Mouse (Mus musculus) MEL (cell line): ENCODE measurements around the gene Rnf212b. TPM values are rescaled to one million over a fixed set of nuclear protein-coding genes. Genes with fewer than 3 reads are reported as not detected.

Experiments
- DNase-seq: peaks from one replicate; pipeline ENCODE4 v3.0.0; 2011; ENCODE audit warnings: low read depth, low spot score
- H3K27ac ChIP-seq: 2 replicates; pipeline ENCODE4 v1.5.1; 2012; ENCODE audit warnings: low read depth, mild to moderate bottlenecking, control low read depth, low read length, moderate library complexity; ENCODE audit not compliant: control insufficient read depth
- H3K27me3 ChIP-seq, 2 experiments: fragments of 150-350 bp in 1 of 2; sonication (generic) in 1 of 2; 2 replicates each; pipeline ENCODE4 v1.6.1; 2012; ENCODE audit warnings: low read length in 2 of 2, mild to moderate bottlenecking in 2 of 2, improper control_type of control experiment in 1 of 2, moderate library complexity in 1 of 2; ENCODE audit not compliant: insufficient read depth in 2 of 2, control insufficient read depth in 1 of 2
- H3K36me3 ChIP-seq, 2 experiments: 2 replicates each; pipeline ENCODE4 v1.6.1; 2012 to 2014; ENCODE audit warnings: low read length in 2 of 2, improper control_type of control experiment in 1 of 2, inconsistent platforms in 1 of 2, mild to moderate bottlenecking in 1 of 2; ENCODE audit not compliant: insufficient read depth in 2 of 2, control insufficient read depth in 1 of 2
- H3K4me1 ChIP-seq, 2 experiments: fragments of 150-350 bp in 1 of 2; sonication (generic) in 1 of 2; 2 replicates each; pipeline ENCODE4 v1.6.1; 2012; ENCODE audit warnings: low read length in 2 of 2, improper control_type of control experiment in 1 of 2, mild to moderate bottlenecking in 1 of 2; ENCODE audit not compliant: insufficient read depth in 2 of 2, control insufficient read depth in 1 of 2
- H3K4me3 ChIP-seq, 2 experiments: fragments of 150-350 bp in 1 of 2; sonication (generic) in 1 of 2; 2 replicates each; pipeline ENCODE4 v1.5.1; 2012; ENCODE audit warnings: low read depth in 2 of 2, low read length in 2 of 2, mild to moderate bottlenecking in 2 of 2, moderate library complexity in 2 of 2, control low read depth in 1 of 2, improper control_type of control experiment in 1 of 2; ENCODE audit not compliant: control insufficient read depth in 1 of 2, insufficient read depth in 1 of 2
- H3K79me2 ChIP-seq: 2 replicates; pipeline ENCODE4 v1.6.1; 2012; ENCODE audit warnings: mild to moderate bottlenecking, low read length, moderate library complexity; ENCODE audit not compliant: control insufficient read depth, poor library complexity, insufficient read depth
- H3K9ac ChIP-seq: 2 replicates; pipeline ENCODE4 v1.6.1; 2012; ENCODE audit warnings: low read depth, mild to moderate bottlenecking, control low read depth, low read length, moderate library complexity; ENCODE audit not compliant: control insufficient read depth, poor library complexity, severe bottlenecking
- H3K9me3 ChIP-seq: fragments of 150-350 bp; sonication (generic); replicated peaks from 2 replicates; pipeline ENCODE4 v1.6.1; 2012; ENCODE audit warnings: mild to moderate bottlenecking, low read length, improper control_type of control experiment, moderate library complexity; ENCODE audit not compliant: insufficient read depth
- BHLHE40 ChIP-seq: IDR thresholded peaks from 2 replicates; pipeline ENCODE4 v1.6.1; 2012; ENCODE audit warnings: low read depth, mild to moderate bottlenecking, inconsistent platforms, low read length, improper control_type of control experiment, borderline replicate concordance
- CHD2 ChIP-seq: IDR thresholded peaks from 2 replicates; pipeline ENCODE4 v1.6.1; 2011; ENCODE audit warnings: low read length, improper control_type of control experiment
- CTCF ChIP-seq, 3 experiments: IDR thresholded peaks in 2 of 3; conservative IDR thresholded peaks in 1 of 3; 2 replicates each; pipeline ENCODE4 v1.5.1; 2011 to 2012; ENCODE audit warnings: low read length in 3 of 3, low read depth in 2 of 3, mild to moderate bottlenecking in 2 of 3, improper control_type of control experiment in 1 of 3, inconsistent platforms in 1 of 3, mixed read lengths in 1 of 3, moderate library complexity in 1 of 3; ENCODE audit not compliant: control insufficient read depth in 1 of 3, insufficient read depth in 1 of 3, poor library complexity in 1 of 3, severe bottlenecking in 1 of 3
- E2F4 ChIP-seq: IDR thresholded peaks from 2 replicates; pipeline ENCODE4 v1.6.1; 2011; ENCODE audit warnings: low read depth, low read length, improper control_type of control experiment, borderline replicate concordance
- EP300 ChIP-seq, 2 experiments: IDR thresholded peaks; 2 replicates each; pipeline ENCODE4 v1.6.1; 2011; ENCODE audit warnings: improper control_type of control experiment in 2 of 2, low read length in 2 of 2, low read depth in 1 of 2, mild to moderate bottlenecking in 1 of 2
- ETS1 ChIP-seq: IDR thresholded peaks from 2 replicates; pipeline ENCODE4 v1.6.1; 2012; ENCODE audit warnings: low read depth, mild to moderate bottlenecking, inconsistent platforms, low read length, improper control_type of control experiment, moderate library complexity
- GATA1 ChIP-seq: IDR thresholded peaks from 2 replicates; pipeline ENCODE4 v1.6.1; 2011; ENCODE audit warnings: low read depth, low read length, improper control_type of control experiment
- JUND ChIP-seq: IDR thresholded peaks from 2 replicates; pipeline ENCODE4 v1.6.1; 2011; ENCODE audit warnings: low read depth, mild to moderate bottlenecking, improper control_type of control experiment, low read length
- MAX ChIP-seq: IDR thresholded peaks from 2 replicates; pipeline ENCODE4 v1.6.1; 2011; ENCODE audit warnings: low read length, improper control_type of control experiment
- MAZ ChIP-seq: IDR thresholded peaks from 2 replicates; pipeline ENCODE4 v1.6.1; 2012; ENCODE audit warnings: low read depth, mild to moderate bottlenecking, inconsistent platforms, low read length, improper control_type of control experiment
- MEF2A ChIP-seq: IDR thresholded peaks from 2 replicates; pipeline ENCODE4 v1.6.1; 2014; ENCODE audit warnings: low read depth, mild to moderate bottlenecking, inconsistent platforms, low read length, improper control_type of control experiment; ENCODE audit not compliant: poor library complexity, insufficient replicate concordance, severe bottlenecking; ENCODE audit errors: extremely low read depth
- NELFE ChIP-seq: IDR thresholded peaks from 2 replicates; pipeline ENCODE4 v1.6.1; 2011; ENCODE audit warnings: low read depth, low read length, improper control_type of control experiment
- NRF1 ChIP-seq: IDR thresholded peaks from 2 replicates; pipeline ENCODE4 v1.6.1; 2014; ENCODE audit warnings: low read depth, mild to moderate bottlenecking, inconsistent platforms, low read length, improper control_type of control experiment, moderate library complexity; ENCODE audit not compliant: poor library complexity, insufficient read depth, severe bottlenecking
- POLR2AphosphoS5 ChIP-seq: IDR thresholded peaks from 2 replicates; pipeline ENCODE4 v1.6.1; 2012; ENCODE audit warnings: low read depth, borderline replicate concordance, mild to moderate bottlenecking, inconsistent platforms, low read length, moderate library complexity, mixed read lengths
- SIN3A ChIP-seq: IDR thresholded peaks from 2 replicates; pipeline ENCODE4 v1.6.1; 2012; ENCODE audit warnings: low read length, improper control_type of control experiment, inconsistent platforms
- SMC3 ChIP-seq: IDR thresholded peaks from 2 replicates; pipeline ENCODE4 v1.6.1; 2011; ENCODE audit warnings: low read depth, low read length, improper control_type of control experiment
- TCF12 ChIP-seq: IDR thresholded peaks from 2 replicates; pipeline ENCODE4 v1.6.1; 2014; ENCODE audit warnings: low read depth, mild to moderate bottlenecking, inconsistent platforms, low read length, improper control_type of control experiment, moderate library complexity
- USF1 ChIP-seq: IDR thresholded peaks from 2 replicates; pipeline ENCODE4 v1.6.1; 2014; ENCODE audit warnings: low read depth, mild to moderate bottlenecking, inconsistent platforms, low read length, improper control_type of control experiment, moderate library complexity
- ZC3H11A ChIP-seq: IDR thresholded peaks from 2 replicates; pipeline ENCODE4 v1.6.1; 2012; ENCODE audit warnings: low read depth, mild to moderate bottlenecking, inconsistent platforms, low read length, improper control_type of control experiment
- ZKSCAN1 ChIP-seq: IDR thresholded peaks from 2 replicates; pipeline ENCODE4 v1.6.1; 2012; ENCODE audit warnings: low read depth, mild to moderate bottlenecking, inconsistent platforms, low read length, improper control_type of control experiment, moderate library complexity
- ZMIZ1 ChIP-seq: IDR thresholded peaks from 2 replicates; pipeline ENCODE4 v1.6.1; 2012; ENCODE audit warnings: low read depth, mild to moderate bottlenecking, inconsistent platforms, low read length, improper control_type of control experiment, moderate library complexity
- ZNF384 ChIP-seq: IDR thresholded peaks from 2 replicates; pipeline ENCODE4 v1.6.1; 2012; ENCODE audit warnings: low read depth, mild to moderate bottlenecking, inconsistent platforms, low read length, improper control_type of control experiment
- polyA plus RNA-seq, 2 experiments: library from polyadenylated mRNA; stranded (reverse) in 1 of 2; unstranded in 1 of 2; fragments of >175 nt in 1 of 2; fragments of >200 nt in 1 of 2; gene quantifications; 2 replicates each; pipeline versions ENCODE4 v1.2.1 to v1.2.4; 2012; ENCODE audit warnings: low replicate concordance in 2 of 2, low read depth in 1 of 2; ENCODE audit not compliant: insufficient read length in 2 of 2, insufficient read depth in 1 of 2, missing spikeins in 1 of 2
- total RNA-seq: library from RNA; depleted of rRNA; stranded (reverse); fragments of 300-350 nt; gene quantifications from 2 replicates; pipeline ENCODE4 v1.2.3, GENCODE M21; 2012

Gene Rnf212b
- total and polyA plus RNA-seq, 3 experiments, result not detected

- no peak for TF ChIP-seq MAZ
- no peak for TF ChIP-seq SIN3A
- no peak for TF ChIP-seq NRF1
- no peak for TF ChIP-seq CTCF (IDR thresholded peaks at IDR 0.05 in 2 of 3, conservative IDR thresholded peaks at IDR 0.05 in 1 of 3; ENCODE audit: control insufficient read depth in 1 of 3, insufficient read depth in 1 of 3, low read depth in 2 of 3, low read length in 3 of 3, poor library complexity in 1 of 3, severe bottlenecking in 1 of 3)
- no peak for TF ChIP-seq JUND
Measured at GRCm38 (mm10) chr14:54776768-54777167, 37.2 kb upstream of the Rnf212b start (continued).

GRCm38 (mm10) chr14:54777893-54778292 lies 36.0 kb upstream of the Rnf212b start:
- no peak for DNase-seq
- Histone ChIP-seq H3K4me1 (peaks cover 0 to 9% of the 10 kb centered on the region in 2 experiments; a peak in 1 of 4 replicates), H3K9ac (no peak overlapping the region), H3K36me3 (peaks cover 0 to 8% of the 10 kb centered on the region in 2 experiments; a peak in 2 of 4 replicates), H3K79me2 (no peaks in the 10 kb centered on the region), H3K9me3 (no peaks in the 10 kb centered on the region), H3K27ac (no peak overlapping the region), H3K4me3 (no peak overlapping the region), H3K27me3 (peaks cover 7 to 11% of the 10 kb centered on the region in 2 experiments)
- TF ChIP-seq GATA1, result peak; percentile 73; the same call in 1 of the 2 replicates
- TF ChIP-seq ZC3H11A, result no peak
- peak in 1 of 2 experiments; percentile 47; a peak in 1 of 4 replicates for TF ChIP-seq EP300 (IDR thresholded peaks at IDR 0.05; ENCODE audit: low read depth in 1 of 2, low read length in 2 of 2)
- TF ChIP-seq BHLHE40, result no peak
- no peak for TF ChIP-seq POLR2AphosphoS5
- TF ChIP-seq TCF12, result peak; percentile 53; the same call in 1 of the 2 replicates
- peak; percentile 57 for TF ChIP-seq ETS1

- Histone ChIP-seq H3K27me3 (peaks cover 6 to 11% of the 10 kb centered on the region in 2 experiments), H3K9me3 (no peaks in the 10 kb centered on the region), H3K4me1 (peaks cover 0 to 9% of the 10 kb centered on the region in 2 experiments; a peak in 1 of 4 replicates), H3K9ac (no peak overlapping the region), H3K36me3 (peaks cover 0 to 8% of the 10 kb centered on the region in 2 experiments; a peak in 2 of 4 replicates), H3K27ac (no peak overlapping the region), H3K4me3 (no peak overlapping the region), H3K79me2 (no peaks in the 10 kb centered on the region)
- no peak for DNase-seq
- TF ChIP-seq NRF1 (no peak), ZNF384 (no peak), MAX (no peak), TCF12 (no peak), SIN3A (no peak), CHD2 (no peak), CTCF (IDR thresholded peaks at IDR 0.05 in 2 of 3, conservative IDR thresholded peaks at IDR 0.05 in 1 of 3; ENCODE audit: control insufficient read depth in 1 of 3, insufficient read depth in 1 of 3, low read depth in 2 of 3, low read length in 3 of 3, poor library complexity in 1 of 3, severe bottlenecking in 1 of 3) (no peak), BHLHE40 (no peak), ZKSCAN1 (no peak), E2F4 (no peak), USF1 (no peak), NELFE (no peak), SMC3 (no peak), MEF2A (no peak), EP300 (IDR thresholded peaks at IDR 0.05; ENCODE audit: low read depth in 1 of 2, low read length in 2 of 2) (no peak), ZMIZ1 (no peak)
Measured at GRCm38 (mm10) chr14:54780084-54780483, 33.9 kb upstream of the Rnf212b start.
